Mouse (Mus musculus) ES-E14 (cell line): ENCODE results near the gene Gadd45b. TPM values are rescaled to one million over a fixed set of nuclear protein-coding genes. Genes with fewer than 3 reads are reported as not detected.

Experiments used
- DNase-seq: peaks from one replicate; pipeline ENCODE4 v3.0.0-alpha.2; 2013; ENCODE audit warnings: low read depth, low spot score
- H3K27ac ChIP-seq: 2 replicates; pipeline ENCODE4 v1.5.1; 2012; ENCODE audit warnings: low read depth, mild to moderate bottlenecking, low read length, moderate library complexity, mixed read lengths; ENCODE audit not compliant: poor library complexity, insufficient read depth, severe bottlenecking
- H3K36me3 ChIP-seq: 2 replicates; pipeline ENCODE4 v1.6.1; 2012; ENCODE audit warnings: mild to moderate bottlenecking, low read length, moderate library complexity, mixed read lengths; ENCODE audit not compliant: control insufficient read depth, poor library complexity, insufficient read depth, severe bottlenecking
- H3K4me1 ChIP-seq, 2 experiments: fragments of 150-350 bp in 1 of 2; sonication (generic) in 1 of 2; 2 replicates each; pipeline ENCODE4 v1.6.1; 2012; ENCODE audit warnings: low read length in 2 of 2, mild to moderate bottlenecking in 1 of 2, mixed read lengths in 1 of 2; ENCODE audit not compliant: control insufficient read depth in 2 of 2, insufficient read depth in 2 of 2, poor library complexity in 1 of 2
- H3K4me3 ChIP-seq, 2 experiments: fragments of 150-350 bp in 1 of 2; sonication (generic) in 1 of 2; 2 replicates each; pipeline ENCODE4 v1.5.1; 2012; ENCODE audit warnings: low read length in 2 of 2, low read depth in 1 of 2, mild to moderate bottlenecking in 1 of 2, mixed read lengths in 1 of 2; ENCODE audit not compliant: insufficient read depth in 1 of 2, poor library complexity in 1 of 2, severe bottlenecking in 1 of 2
- H3K9ac ChIP-seq: 2 replicates; pipeline ENCODE4 v1.6.1; 2012; ENCODE audit warnings: low read depth, mild to moderate bottlenecking, low read length, mixed read lengths; ENCODE audit not compliant: poor library complexity, insufficient read depth, severe bottlenecking
- H3K9me3 ChIP-seq: fragments of 150-350 bp; sonication (generic); 2 replicates; pipeline ENCODE4 v1.6.1; 2012; ENCODE audit warnings: low read depth, mild to moderate bottlenecking, low read length; ENCODE audit not compliant: control insufficient read depth, insufficient read depth
- CHD2 ChIP-seq: IDR thresholded peaks from 2 replicates; pipeline ENCODE4 v1.6.1; 2014; ENCODE audit warnings: mild to moderate bottlenecking, low read depth, low read length, inconsistent platforms
- HCFC1 ChIP-seq: IDR thresholded peaks from 2 replicates; pipeline ENCODE4 v1.6.1; 2012; ENCODE audit warnings: low read length, inconsistent platforms, borderline replicate concordance; ENCODE audit not compliant: insufficient read depth
- MAFK ChIP-seq: IDR thresholded peaks from 2 replicates; pipeline ENCODE4 v1.6.1; 2014; ENCODE audit warnings: mild to moderate bottlenecking, low read depth, low read length, inconsistent platforms; ENCODE audit not compliant: insufficient read depth
- ZC3H11A ChIP-seq: IDR thresholded peaks from 2 replicates; pipeline ENCODE4 v1.6.1; 2012; ENCODE audit warnings: low read depth, mild to moderate bottlenecking, inconsistent platforms, low read length, borderline replicate concordance
- ZNF384 ChIP-seq: IDR thresholded peaks from 2 replicates; pipeline ENCODE4 v1.6.1; 2012; ENCODE audit warnings: low read depth, low read length, inconsistent platforms
- in situ Hi-C, 2 experiments: fragments of 600-800 bp; cut with MboI; formaldehyde crosslinking; loops; one replicate each; pipeline ENCODE4 v1.15.1; 2025; ENCODE audit warnings: low sequenced_read_pairs in 2 of 2, inconsistent platforms in 1 of 2; ENCODE audit not compliant: unreplicated experiment in 2 of 2
- total RNA-seq: library from RNA; depleted of rRNA; stranded (reverse); fragments of 300-350 nt; gene quantifications from 2 replicates; pipeline ENCODE4 v1.2.3, GENCODE M21; 2012

Gadd45b gene
- total RNA-seq, 1 experiment, result 36.0 TPM

GRCm38 (mm10) chr10:80913364-80914011, 16.4 kb upstream of the Gadd45b start:
- DNase-seq, result no peak
- Histone ChIP-seq H3K9ac (no peak overlapping the region), H3K4me3 (no peak overlapping the region), H3K9me3 (no peaks in the 10 kb centered on the region), H3K36me3 (peaks cover 50% of the 10 kb centered on the region), H3K27ac (no peak overlapping the region), H3K4me1 (peaks cover 0 to 3% of the 10 kb centered on the region in 2 experiments; a peak in 1 of 4 replicates)
- TF ChIP-seq HCFC1 (no peak), ZNF384 (peak; percentile 71; the same call in 1 of the 2 replicates)
- in situ Hi-C loops, result no loop called here

- TF ChIP-seq HCFC1 (no peak), MAFK (no peak)
- DNase-seq, result no peak
- H3K9me3 ChIP-seq, result no peaks in the 10 kb centered on the region
- peaks cover 43% of the 10 kb centered on the region for H3K36me3 ChIP-seq
- in situ Hi-C loops, result no loop called here
- no peak overlapping the region for H3K4me3 ChIP-seq
- no peak overlapping the region for H3K27ac ChIP-seq
- H3K9ac ChIP-seq, result no peak overlapping the region; the same call in 1 of the 2 replicates
- H3K4me1 ChIP-seq, result peaks cover 0 to 4% of the 10 kb centered on the region in 2 experiments; a peak in 1 of 4 replicates
These were observed 15.6 kb upstream of the Gadd45b start for GRCm38 (mm10) chr10:80914253-80914656.

GRCm38 (mm10) chr10:80915260-80915659, 14.6 kb upstream of the Gadd45b start:
- no peak overlapping the region for H3K27ac ChIP-seq
- no peak for TF ChIP-seq CHD2
- no peak for TF ChIP-seq ZC3H11A
- no peak for TF ChIP-seq ZNF384
- no peak for TF ChIP-seq MAFK
- no peak for TF ChIP-seq HCFC1
- H3K4me3 ChIP-seq, result no peak overlapping the region
- no peak overlapping the region for H3K9ac ChIP-seq
- DNase-seq, result no peak
- peaks cover 0 to 4% of the 10 kb centered on the region in 2 experiments; a peak in 1 of 4 replicates for H3K4me1 ChIP-seq
- H3K9me3 ChIP-seq, result no peaks in the 10 kb centered on the region
- peaks cover 34% of the 10 kb centered on the region for H3K36me3 ChIP-seq
- in situ Hi-C loops, result no loop called here

- Histone ChIP-seq H3K9ac (no peak overlapping the region), H3K4me3 (no peak overlapping the region), H3K4me1 (peaks cover 0 to 4% of the 10 kb centered on the region in 2 experiments; a peak in 1 of 4 replicates), H3K27ac (no peak overlapping the region), H3K36me3 (peaks cover 31% of the 10 kb centered on the region), H3K9me3 (no peaks in the 10 kb centered on the region)
- no peak for DNase-seq
- TF ChIP-seq ZNF384, result no peak
- TF ChIP-seq HCFC1, result no peak
- no peak for TF ChIP-seq MAFK
- no peak for TF ChIP-seq CHD2
- no peak for TF ChIP-seq ZC3H11A
- in situ Hi-C loops, result no loop called here
These were observed 14.1 kb upstream of the Gadd45b start for GRCm38 (mm10) chr10:80915736-80916135.

GRCm38 (mm10) chr10:80917336-80917778, 12.5 kb upstream of the Gadd45b start:
- peak overlapping the region; percentile 90 for H3K9ac ChIP-seq
- TF ChIP-seq MAFK (no peak), HCFC1 (no peak), ZC3H11A (no peak), ZNF384 (no peak), CHD2 (no peak)
- H3K4me1 ChIP-seq, result peaks cover 4 to 6% of the 10 kb centered on the region in 2 experiments; a peak in 3 of 4 replicates
- H3K9me3 ChIP-seq, result no peaks in the 10 kb centered on the region
- no peak overlapping the region for H3K27ac ChIP-seq
- H3K36me3 ChIP-seq, result peaks cover 20% of the 10 kb centered on the region
- peak; percentile 75 for DNase-seq
- in situ Hi-C loops, result no loop called here
- H3K4me3 ChIP-seq, result peak overlapping the region; percentile 98
